Mouse (Mus musculus): ENCODE results near the gene Bmpr1a. TPM values are rescaled to one million over a fixed set of nuclear protein-coding genes. Genes with fewer than 3 reads are reported as not detected.

Bmpr1a gene
- polyA plus RNA-seq, 1 experiment from 2014 or later, result 0.39 TPM

- Histone ChIP-seq H3K36me3 (ENCODE audit: inconsistent target) (no peaks in the 10 kb centered on the region), H3K4me3 (ENCODE audit: inconsistent target) (no peak overlapping the region), H3K27ac (no peak overlapping the region), H3K79me2 (ENCODE audit: inconsistent target) (no peaks in the 10 kb centered on the region)
- 89% methylated on average over 4 of the region's 4 CpGs for WGBS (ENCODE audit: missing documents)
Observed at GRCm38 (mm10) chr14:34499664-34500063, 3.5 kb downstream of the Bmpr1a start.

- H3K36me3 ChIP-seq (ENCODE audit: inconsistent target), result no peaks in the 10 kb centered on the region
- no peak overlapping the region for H3K4me3 ChIP-seq (ENCODE audit: inconsistent target)
- H3K27ac ChIP-seq, result no peak overlapping the region
- 86% methylated on average over 3 of the region's 3 CpGs for WGBS (ENCODE audit: missing documents)
- H3K79me2 ChIP-seq (ENCODE audit: inconsistent target), result no peaks in the 10 kb centered on the region
Observed at GRCm38 (mm10) chr14:34497346-34497745, 5.8 kb downstream of the Bmpr1a start.

DNA sequence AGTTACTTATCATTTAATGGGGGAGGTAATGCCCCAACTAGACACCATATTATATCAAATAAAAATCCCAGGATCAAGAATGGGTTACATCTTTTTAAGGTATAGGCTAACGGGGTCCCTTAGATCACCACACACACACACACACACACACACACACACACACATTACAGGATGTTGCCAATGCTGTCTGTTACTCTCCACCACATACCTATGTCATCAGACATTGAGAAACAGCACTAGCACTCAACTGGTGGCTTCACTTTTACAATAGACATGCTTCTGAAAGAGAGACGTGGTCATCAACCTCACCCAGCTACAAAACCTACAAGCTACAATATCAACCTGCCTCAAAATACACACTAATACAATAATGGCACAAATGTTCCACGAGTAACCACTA is 9.5 kb downstream of the Bmpr1a start:
- no peaks in the 10 kb centered on the region for H3K36me3 ChIP-seq (ENCODE audit: inconsistent target)
- 81% methylated on average over 3 of the region's 3 CpGs for WGBS (ENCODE audit: missing documents)
- no peak overlapping the region for H3K27ac ChIP-seq
- H3K4me3 ChIP-seq (ENCODE audit: inconsistent target), result no peak overlapping the region
- H3K79me2 ChIP-seq (ENCODE audit: inconsistent target), result no peaks in the 10 kb centered on the region

DNA sequence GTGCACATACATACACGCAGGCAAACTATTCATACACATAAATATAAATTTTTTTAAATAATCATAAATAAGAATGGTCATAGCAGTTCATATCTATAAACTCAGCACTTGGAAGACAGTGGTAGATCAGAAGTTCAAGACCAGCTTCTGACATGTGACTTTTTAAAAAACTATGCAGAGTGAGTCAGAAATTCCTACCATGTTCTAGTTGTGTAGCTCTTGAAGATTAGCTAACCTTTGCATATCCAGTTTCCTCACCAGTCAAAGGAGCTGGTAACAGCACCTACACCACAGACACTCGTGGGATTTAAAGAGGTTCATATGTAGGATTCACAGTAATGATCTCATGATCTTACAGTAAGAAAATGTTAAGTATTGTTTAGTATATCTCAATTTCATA is 10.5 kb downstream of the Bmpr1a start:
- WGBS (ENCODE audit: missing documents), result 89% methylated on average over 2 of the region's 2 CpGs
- no peak overlapping the region for H3K27ac ChIP-seq
- H3K4me3 ChIP-seq (ENCODE audit: inconsistent target), result no peak overlapping the region
- no peaks in the 10 kb centered on the region for H3K36me3 ChIP-seq (ENCODE audit: inconsistent target)
- no peaks in the 10 kb centered on the region for H3K79me2 ChIP-seq (ENCODE audit: inconsistent target)

- no peaks in the 10 kb centered on the region for H3K36me3 ChIP-seq (ENCODE audit: inconsistent target)
- WGBS (ENCODE audit: missing documents), result 73% methylated on average over 1 of the region's 1 CpGs
- no peaks in the 10 kb centered on the region for H3K79me2 ChIP-seq (ENCODE audit: inconsistent target)
- no peak overlapping the region for H3K4me3 ChIP-seq (ENCODE audit: inconsistent target)
- H3K27ac ChIP-seq, result no peak overlapping the region
Observed at GRCm38 (mm10) chr14:34490965-34491364, 12.2 kb downstream of the Bmpr1a start.

DNA sequence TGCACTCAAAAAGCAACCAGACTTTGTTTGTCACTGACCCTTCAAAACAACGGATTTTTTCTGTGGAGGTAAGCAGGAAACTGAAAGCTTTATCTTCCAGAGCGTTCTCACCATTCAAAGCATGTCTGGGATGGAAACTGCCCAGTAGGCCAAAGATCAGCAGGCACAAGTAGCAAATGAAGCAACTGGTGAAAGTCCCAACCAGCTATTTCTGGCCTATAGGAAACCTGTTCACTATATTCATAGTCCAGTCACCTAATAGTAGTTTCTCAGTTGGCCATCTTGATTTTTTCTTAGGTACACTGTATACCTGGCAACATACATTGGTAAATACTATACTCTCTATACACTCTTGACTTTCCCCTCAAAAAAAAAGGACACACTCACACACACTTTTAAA is 13.2 kb downstream of the Bmpr1a start:
- no peaks in the 10 kb centered on the region for H3K36me3 ChIP-seq (ENCODE audit: inconsistent target)
- no peak overlapping the region for H3K4me3 ChIP-seq (ENCODE audit: inconsistent target)
- no peaks in the 10 kb centered on the region for H3K79me2 ChIP-seq (ENCODE audit: inconsistent target)
- no peak overlapping the region for H3K27ac ChIP-seq
- 89% methylated on average over 2 of the region's 2 CpGs for WGBS (ENCODE audit: missing documents)

- no peaks in the 10 kb centered on the region for H3K36me3 ChIP-seq (ENCODE audit: inconsistent target)
- WGBS (ENCODE audit: missing documents), result 89% methylated on average over 8 of the region's 8 CpGs
- H3K79me2 ChIP-seq (ENCODE audit: inconsistent target), result no peaks in the 10 kb centered on the region
- H3K27ac ChIP-seq, result no peak overlapping the region
- no peak overlapping the region for H3K4me3 ChIP-seq (ENCODE audit: inconsistent target)
Observed at GRCm38 (mm10) chr14:34486169-34486568, 17.0 kb downstream of the Bmpr1a start.

DNA sequence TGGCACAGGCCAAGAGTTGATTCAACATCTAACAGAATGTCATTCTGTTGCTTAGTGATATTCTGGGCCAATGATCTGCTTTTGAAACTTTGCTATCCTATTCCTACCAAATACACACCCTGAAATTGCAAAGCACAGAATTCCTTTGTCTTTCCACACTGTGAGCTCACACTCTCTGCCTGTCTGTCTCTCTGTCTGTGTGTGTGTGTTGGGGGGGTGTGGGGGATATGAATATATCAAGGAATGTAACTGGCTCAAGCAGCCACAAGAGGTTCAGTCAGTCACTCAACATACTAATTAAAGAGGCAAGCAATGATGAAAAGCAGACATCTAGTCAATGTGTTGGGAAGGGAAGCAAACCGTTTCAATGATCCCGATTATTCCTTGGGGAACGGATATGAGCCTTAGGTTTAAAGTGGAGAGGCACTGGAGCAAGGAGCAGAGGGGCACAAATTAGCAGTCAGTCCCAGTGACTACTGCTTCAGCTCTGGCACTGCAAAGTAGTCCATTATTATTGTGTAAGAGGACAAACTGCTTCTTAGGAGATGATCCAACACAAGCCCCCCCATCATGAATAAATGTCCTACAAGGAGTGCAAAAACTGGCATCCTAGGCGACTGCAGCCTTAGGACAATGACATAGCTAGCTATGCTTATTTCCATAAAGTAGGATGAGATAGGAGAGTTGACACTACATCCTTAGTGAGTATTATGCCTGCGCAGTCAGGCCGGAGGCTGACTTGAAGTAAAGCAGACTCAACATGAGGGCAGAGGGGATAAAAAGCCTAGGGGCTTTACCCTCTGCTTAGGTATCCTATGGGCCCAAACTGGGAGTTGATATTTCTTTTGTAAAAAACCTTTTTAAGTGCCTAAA is 19.4 kb downstream of the Bmpr1a start:
- Histone ChIP-seq H3K79me2 (ENCODE audit: inconsistent target) (no peaks in the 10 kb centered on the region), H3K4me3 (ENCODE audit: inconsistent target) (no peak overlapping the region), H3K36me3 (ENCODE audit: inconsistent target) (no peaks in the 10 kb centered on the region), H3K27ac (no peak overlapping the region)
- 94% methylated on average over 6 of the region's 6 CpGs for WGBS (ENCODE audit: missing documents)

- no peak overlapping the region for H3K4me3 ChIP-seq (ENCODE audit: inconsistent target)
- no peaks in the 10 kb centered on the region for H3K36me3 ChIP-seq (ENCODE audit: inconsistent target)
- H3K27ac ChIP-seq, result no peak overlapping the region
- no peaks in the 10 kb centered on the region for H3K79me2 ChIP-seq (ENCODE audit: inconsistent target)
Observed at GRCm38 (mm10) chr14:34471591-34471990, 31.6 kb downstream of the Bmpr1a start.

- H3K27ac ChIP-seq, result no peak overlapping the region
- H3K4me3 ChIP-seq (ENCODE audit: inconsistent target), result no peak overlapping the region
- no peaks in the 10 kb centered on the region for H3K79me2 ChIP-seq (ENCODE audit: inconsistent target)
- WGBS (ENCODE audit: missing documents), result 89% methylated on average over 3 of the region's 3 CpGs
- H3K36me3 ChIP-seq (ENCODE audit: inconsistent target), result no peaks in the 10 kb centered on the region
Observed at GRCm38 (mm10) chr14:34466291-34466690, 36.9 kb downstream of the Bmpr1a start.

- Histone ChIP-seq H3K79me2 (ENCODE audit: inconsistent target) (no peaks in the 10 kb centered on the region), H3K36me3 (ENCODE audit: inconsistent target) (no peaks in the 10 kb centered on the region), H3K4me3 (ENCODE audit: inconsistent target) (no peak overlapping the region), H3K27ac (no peak overlapping the region)
- WGBS (ENCODE audit: missing documents), result 85% methylated on average over 2 of the region's 2 CpGs
Observed at GRCm38 (mm10) chr14:34459386-34459785, 43.8 kb downstream of the Bmpr1a start.

DNA sequence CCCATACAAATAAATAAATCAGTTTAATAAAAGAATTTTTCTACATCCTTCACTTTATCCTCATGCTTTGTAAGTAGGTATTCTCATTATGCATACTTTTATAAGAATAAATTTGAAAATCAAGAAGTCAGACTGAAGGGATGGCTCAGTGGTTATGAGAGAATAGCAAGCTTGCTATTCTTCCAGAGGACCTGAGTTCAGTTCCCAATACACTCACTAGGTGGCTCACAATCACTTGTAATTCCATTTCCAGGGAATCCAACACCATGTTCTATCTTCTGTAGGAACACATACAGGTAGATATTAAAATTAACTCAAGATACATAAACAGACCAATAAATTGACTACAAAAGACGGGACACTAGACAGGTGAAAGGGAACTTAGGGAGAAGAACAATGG is 44.3 kb downstream of the Bmpr1a start:
- H3K4me3 ChIP-seq (ENCODE audit: inconsistent target), result no peak overlapping the region
- no peaks in the 10 kb centered on the region for H3K79me2 ChIP-seq (ENCODE audit: inconsistent target)
- WGBS (ENCODE audit: missing documents), result 78% methylated on average over 1 of the region's 1 CpGs
- no peaks in the 10 kb centered on the region for H3K36me3 ChIP-seq (ENCODE audit: inconsistent target)
- no peak overlapping the region for H3K27ac ChIP-seq

- Histone ChIP-seq H3K27ac (no peak overlapping the region), H3K4me3 (ENCODE audit: inconsistent target) (no peak overlapping the region), H3K79me2 (ENCODE audit: inconsistent target) (no peaks in the 10 kb centered on the region), H3K36me3 (ENCODE audit: inconsistent target) (no peaks in the 10 kb centered on the region)
- WGBS (ENCODE audit: missing documents), result 85% methylated on average over 3 of the region's 3 CpGs
Observed at GRCm38 (mm10) chr14:34454282-34454681, 48.9 kb downstream of the Bmpr1a start.

- H3K27ac ChIP-seq, result no peak overlapping the region
- no peaks in the 10 kb centered on the region for H3K36me3 ChIP-seq (ENCODE audit: inconsistent target)
- no peak overlapping the region for H3K4me3 ChIP-seq (ENCODE audit: inconsistent target)
- 72% methylated on average over 6 of the region's 6 CpGs for WGBS (ENCODE audit: missing documents)
- H3K79me2 ChIP-seq (ENCODE audit: inconsistent target), result no peaks in the 10 kb centered on the region
Observed at GRCm38 (mm10) chr14:34453648-34454047, 49.5 kb downstream of the Bmpr1a start.

DNA sequence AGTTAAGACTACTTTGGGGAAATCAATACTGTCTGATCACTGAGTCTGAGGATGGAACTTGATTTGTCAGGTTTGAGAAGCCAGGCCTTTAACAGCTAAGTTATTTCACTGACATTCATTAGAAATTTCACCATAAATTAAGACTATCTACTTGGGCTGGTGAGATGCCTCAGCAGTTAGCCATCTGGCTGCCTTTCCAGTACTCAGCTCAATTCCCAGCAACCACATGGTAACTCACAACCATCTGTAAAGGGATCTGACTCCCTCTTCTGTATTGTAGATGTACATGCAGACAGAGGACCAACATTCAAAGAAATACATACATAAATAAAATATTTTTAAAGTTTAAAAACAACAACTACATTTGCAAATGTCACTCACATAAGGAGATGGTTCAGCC is 51.3 kb downstream of the Bmpr1a start:
- no peaks in the 10 kb centered on the region for H3K36me3 ChIP-seq (ENCODE audit: inconsistent target)
- H3K4me3 ChIP-seq (ENCODE audit: inconsistent target), result no peak overlapping the region
- no peaks in the 10 kb centered on the region for H3K79me2 ChIP-seq (ENCODE audit: inconsistent target)
- H3K27ac ChIP-seq, result no peak overlapping the region

DNA sequence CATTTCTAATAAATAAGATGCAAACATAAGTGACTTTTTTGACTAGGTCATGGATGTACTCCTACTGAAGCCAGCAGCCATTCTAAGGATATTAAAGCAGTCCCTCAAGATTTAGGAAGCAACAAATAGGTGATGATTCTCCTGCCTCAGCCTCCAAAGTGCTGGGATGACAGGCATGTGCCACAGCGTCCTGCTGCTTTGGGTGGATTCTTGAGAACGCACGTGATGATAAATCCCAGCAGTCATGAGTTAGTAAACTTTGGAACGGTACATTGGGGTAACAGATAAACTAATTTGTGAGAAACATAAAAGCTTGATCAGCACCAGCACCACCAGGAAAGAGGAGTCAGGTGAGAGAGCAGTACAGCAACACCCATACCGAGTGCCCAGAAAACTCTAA is 52.7 kb downstream of the Bmpr1a start:
- Histone ChIP-seq H3K79me2 (ENCODE audit: inconsistent target) (no peaks in the 10 kb centered on the region), H3K36me3 (ENCODE audit: inconsistent target) (no peaks in the 10 kb centered on the region), H3K27ac (no peak overlapping the region), H3K4me3 (ENCODE audit: inconsistent target) (no peak overlapping the region)
- 97% methylated on average over 5 of the region's 5 CpGs for WGBS (ENCODE audit: missing documents)

Data from macrophage (primary cell).